Mouse (Mus musculus) bone marrow, adult 2 months (tissue): ENCODE data around the gene Vwce. TPM values are rescaled to one million over a fixed set of nuclear protein-coding genes. Genes with fewer than 3 reads are reported as not detected.

Source experiments
- H3K27ac ChIP-seq: fragments of 200-500 bp; 2 replicates; pipeline ENCODE4 v1.5.1; 2012; ENCODE audit warnings: low read depth, mild to moderate bottlenecking, control low read depth, inconsistent platforms, low read length; ENCODE audit not compliant: control insufficient read depth, poor library complexity, insufficient read depth
- H3K4me1 ChIP-seq: fragments of 200-500 bp; 2 replicates; pipeline ENCODE4 v1.6.1; 2011; ENCODE audit warnings: low read length; ENCODE audit not compliant: control insufficient read depth, insufficient read depth
- H3K4me3 ChIP-seq: fragments of 200-500 bp; replicated peaks from 2 replicates; pipeline ENCODE3; 2011; ENCODE audit warnings: mild to moderate bottlenecking, low read depth, low read length, control low read depth; ENCODE audit not compliant: control insufficient read depth
- CTCF ChIP-seq: fragments of 200-500 bp; IDR thresholded peaks from 2 replicates; pipeline ENCODE4 v1.5.1; 2011; ENCODE audit warnings: low read length, control low read depth; ENCODE audit not compliant: control insufficient read depth, insufficient read depth
- POLR2A ChIP-seq: fragments of 200-500 bp; IDR thresholded peaks from 2 replicates; pipeline ENCODE4 v1.6.1; 2011; ENCODE audit warnings: low read depth, mild to moderate bottlenecking, control low read depth, low read length, borderline replicate concordance; ENCODE audit not compliant: control insufficient read depth
- WGBS: fragments of 180-500 bp; shearing (Covaris S2); methylation state at CpG from one replicate; pipeline ENCODE4 v1.1.7; 2018; 5-methylcytosine and 5-hydroxymethylcytosine counted together
- polyA plus RNA-seq: library from polyadenylated mRNA; stranded (reverse); fragments of >200 nt; gene quantifications from 2 replicates; pipeline ENCODE4 v1.2.4, GENCODE M21; 2011; ENCODE audit warnings: low replicate concordance; ENCODE audit not compliant: missing spikeins, insufficient read depth, insufficient read length

The Vwce gene
- 0.41 and 0.77 TPM in 2 replicates for polyA plus RNA-seq

GRCm38 (mm10) chr19:10634106-10634871 is at the start of gene Vwce:
TSS of gene Vwce (plus strand) at chr19:10634213.
- peak; percentile 35; the same call in 1 of the 2 replicates for TF ChIP-seq CTCF
- TF ChIP-seq POLR2A, result no peak
- H3K27ac ChIP-seq, result no peak within 1 kb of the TSS
- 4% methylated on average over 32 of the region's 32 CpGs for WGBS
- peak within 1 kb of the TSS; percentile 34 for H3K4me3 ChIP-seq
- H3K4me1 ChIP-seq, result no peaks in the 10 kb centered on the region

GRCm38 (mm10) chr19:10585112-10585511 is 48.9 kb upstream of the Vwce start:
- H3K4me1 ChIP-seq, result peaks cover 14% of the 10 kb centered on the region
- TF ChIP-seq POLR2A, result no peak
- no peak for TF ChIP-seq CTCF
- H3K27ac ChIP-seq, result no peak overlapping the region
- 63% methylated on average over 8 of the region's 8 CpGs for WGBS
- no peak overlapping the region for H3K4me3 ChIP-seq

DNA sequence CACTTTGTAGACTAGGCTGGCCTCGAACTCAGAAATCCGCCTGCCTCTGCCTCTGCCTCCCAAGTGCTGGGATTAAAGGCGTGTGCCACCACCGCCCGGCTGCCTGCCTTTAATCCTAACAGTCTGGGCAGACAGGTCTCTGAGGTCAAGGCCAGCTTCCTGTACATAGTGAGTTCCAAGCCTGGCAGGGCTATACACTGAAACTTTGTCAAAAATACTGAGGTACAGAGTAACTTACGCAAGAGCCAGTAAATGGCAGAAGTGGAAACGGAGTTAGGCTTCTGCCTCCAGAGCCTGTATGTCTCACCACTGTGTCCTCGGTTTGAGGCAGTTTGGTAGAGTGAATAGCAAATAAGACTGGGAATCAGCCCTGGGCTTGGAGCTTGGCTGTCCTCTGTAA is 46.8 kb upstream of the Vwce start:
- Histone ChIP-seq H3K4me3 (no peak overlapping the region), H3K4me1 (peaks cover 9% of the 10 kb centered on the region), H3K27ac (no peak overlapping the region)
- no peak for TF ChIP-seq CTCF
- no peak for TF ChIP-seq POLR2A
- WGBS, result 51% methylated on average over 8 of the region's 8 CpGs

- Histone ChIP-seq H3K27ac (peak overlapping the region; percentile 18; the same call in 1 of the 2 replicates), H3K4me1 (peaks cover 7% of the 10 kb centered on the region), H3K4me3 (no peak overlapping the region)
- 21% methylated on average over 5 of the region's 5 CpGs for WGBS
- TF ChIP-seq CTCF (no peak), POLR2A (no peak)
Observed at GRCm38 (mm10) chr19:10589127-10589857, 44.7 kb upstream of the Vwce start.

- Histone ChIP-seq H3K4me3 (no peak overlapping the region), H3K27ac (no peak overlapping the region), H3K4me1 (peaks cover 7% of the 10 kb centered on the region)
- WGBS, result 61% methylated on average over 3 of the region's 3 CpGs
- TF ChIP-seq POLR2A (no peak), CTCF (no peak)
Observed at GRCm38 (mm10) chr19:10590301-10590700, 43.7 kb upstream of the Vwce start.

DNA sequence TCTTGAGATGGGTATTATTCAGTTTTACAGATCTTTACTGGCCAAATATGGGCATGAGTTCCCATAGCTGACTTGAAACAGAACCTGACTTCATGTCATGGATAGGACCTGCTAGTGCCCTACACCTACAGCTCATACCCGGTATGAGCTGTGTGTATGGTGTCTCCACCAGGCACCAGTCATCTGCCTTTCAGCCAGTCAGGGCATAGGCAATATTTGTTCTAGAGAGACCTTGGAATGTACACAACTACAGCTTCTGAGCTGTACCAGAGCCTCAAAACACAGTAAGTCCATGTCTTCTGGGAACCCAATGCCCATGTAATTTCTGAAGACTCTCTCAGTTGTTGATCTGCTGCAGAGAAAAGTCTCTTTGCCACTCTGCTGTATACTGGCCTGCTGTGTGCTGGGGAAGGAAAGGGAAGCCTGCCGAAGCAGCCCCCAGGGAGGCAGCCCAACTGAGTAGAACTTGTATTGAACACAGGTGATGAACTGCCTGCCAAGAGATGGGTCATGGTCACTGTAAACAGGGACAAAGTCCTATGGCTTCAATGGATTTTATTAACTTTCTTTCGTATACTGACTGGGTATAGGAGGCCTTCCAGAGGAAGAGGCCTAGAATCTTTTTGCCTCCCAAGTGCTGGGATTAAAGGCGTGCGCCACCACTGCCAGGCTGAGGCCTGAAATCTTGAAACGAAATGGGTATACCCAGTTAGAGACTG is 42.2 kb upstream of the Vwce start:
- no peak overlapping the region for H3K27ac ChIP-seq
- no peak for TF ChIP-seq CTCF
- no peak for TF ChIP-seq POLR2A
- H3K4me1 ChIP-seq, result peaks cover 7% of the 10 kb centered on the region
- 84% methylated on average over 6 of the region's 6 CpGs for WGBS
- no peak overlapping the region for H3K4me3 ChIP-seq

DNA sequence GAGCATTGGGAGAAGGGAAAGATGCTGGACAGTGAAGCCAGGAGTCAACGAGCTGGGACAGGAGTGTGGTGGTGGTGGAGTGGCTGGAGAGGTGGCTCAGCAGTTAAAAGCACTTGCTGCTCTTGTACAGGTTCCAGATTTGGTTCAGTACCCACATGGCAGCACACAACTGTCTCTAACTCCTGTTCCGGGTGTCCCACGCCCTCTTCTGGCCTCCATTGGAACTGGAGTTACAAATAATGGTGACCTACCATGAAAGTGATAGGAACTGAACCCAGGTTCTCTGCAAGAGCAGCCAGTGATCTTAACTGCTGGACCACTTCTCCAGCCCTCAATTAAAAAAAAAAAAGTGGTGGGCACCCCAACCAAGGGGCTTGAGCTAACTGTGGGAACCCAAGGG is 35.8 kb upstream of the Vwce start:
- WGBS, result 30% methylated on average over 3 of the region's 3 CpGs
- TF ChIP-seq CTCF (peak; percentile 53), POLR2A (no peak)
- H3K27ac ChIP-seq, result no peak overlapping the region
- peaks cover under 1% of the 10 kb centered on the region; the same call in 1 of the 2 replicates for H3K4me1 ChIP-seq
- no peak overlapping the region for H3K4me3 ChIP-seq

GRCm38 (mm10) chr19:10599648-10600047 is 34.4 kb upstream of the Vwce start:
- Histone ChIP-seq H3K27ac (no peak overlapping the region), H3K4me3 (no peak overlapping the region), H3K4me1 (peaks cover 2% of the 10 kb centered on the region; the same call in 1 of the 2 replicates)
- TF ChIP-seq POLR2A, result no peak
- TF ChIP-seq CTCF, result no peak
- 91% methylated on average over 2 of the region's 2 CpGs for WGBS
